Mouse (Mus musculus) 3134 (cell line): ENCODE measurements around the gene Gm49711.
"Not testable (repeated sequence)": the region's sequence is repeated elsewhere in the genome, so short reads cannot be mapped to it uniquely, and the experiment has no call there.

Experiments used
- DNase-seq: peaks from one replicate; pipeline ENCODE4 v3.0.0-alpha.2; 2011; ENCODE audit warnings: low spot score; ENCODE audit not compliant: insufficient read length; ENCODE audit errors: extremely low read depth

The Gm49711 gene

DNA sequence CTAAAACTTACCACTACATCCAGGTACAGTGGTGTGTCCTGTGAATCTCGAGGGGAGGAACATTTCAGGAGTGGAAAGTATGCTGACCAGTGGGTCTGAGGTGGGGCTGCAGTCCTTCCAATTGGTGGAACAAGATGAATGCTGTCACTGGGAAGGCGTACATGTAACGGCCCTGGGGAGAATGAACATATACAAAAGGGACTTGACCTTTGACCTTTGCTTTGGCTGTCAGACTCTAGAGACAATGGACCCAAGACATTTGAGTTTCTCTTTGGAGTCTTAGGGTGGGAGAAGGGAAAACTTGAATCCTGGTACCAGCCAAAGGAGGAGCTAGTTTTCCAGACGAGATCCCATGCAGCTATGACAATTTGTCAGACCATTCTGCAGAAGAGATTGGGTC lies 104.2 kb downstream of the Gm49711 start:
- DNase-seq: no peak

DNA sequence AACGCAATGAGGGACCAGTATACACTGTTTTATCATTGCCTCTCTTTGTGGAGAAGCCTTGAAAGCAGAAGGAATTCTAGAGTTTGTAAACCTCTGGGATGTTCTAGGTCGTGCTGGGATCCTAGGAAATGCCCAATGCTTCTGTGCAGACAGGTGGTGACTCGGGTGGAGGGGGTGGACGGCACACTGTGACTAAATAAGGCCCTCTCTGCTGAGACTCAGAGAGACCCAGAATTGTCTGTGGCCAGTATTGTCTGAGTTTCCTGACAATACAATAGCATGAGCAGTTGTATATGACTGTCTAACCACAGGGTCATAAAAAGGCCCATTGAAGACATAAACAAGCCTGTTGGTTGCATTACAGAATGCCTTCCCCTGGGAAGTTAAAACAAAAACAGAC lies 105.4 kb downstream of the Gm49711 start:
- DNase-seq: no peak

DNA sequence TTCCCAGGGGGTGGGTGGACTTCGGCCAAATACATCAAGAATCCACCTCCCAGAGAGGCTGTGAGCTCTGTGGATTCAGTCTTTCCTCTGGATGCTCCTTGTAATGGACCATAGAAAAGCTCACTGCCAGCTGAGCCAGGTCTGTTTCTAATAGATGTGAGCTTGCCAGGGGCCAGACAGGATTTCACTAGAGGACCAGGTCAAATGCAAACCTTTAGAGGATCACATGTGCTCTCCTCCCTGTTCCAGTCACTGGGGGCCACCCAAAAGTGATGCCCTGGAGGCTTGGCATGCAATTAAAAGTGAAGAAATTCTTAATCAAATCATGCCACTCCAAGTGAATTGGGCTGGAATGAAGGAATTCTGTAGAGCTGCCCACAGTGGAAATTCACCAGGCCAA lies 117.9 kb downstream of the Gm49711 start:
- DNase-seq: no peak

DNA sequence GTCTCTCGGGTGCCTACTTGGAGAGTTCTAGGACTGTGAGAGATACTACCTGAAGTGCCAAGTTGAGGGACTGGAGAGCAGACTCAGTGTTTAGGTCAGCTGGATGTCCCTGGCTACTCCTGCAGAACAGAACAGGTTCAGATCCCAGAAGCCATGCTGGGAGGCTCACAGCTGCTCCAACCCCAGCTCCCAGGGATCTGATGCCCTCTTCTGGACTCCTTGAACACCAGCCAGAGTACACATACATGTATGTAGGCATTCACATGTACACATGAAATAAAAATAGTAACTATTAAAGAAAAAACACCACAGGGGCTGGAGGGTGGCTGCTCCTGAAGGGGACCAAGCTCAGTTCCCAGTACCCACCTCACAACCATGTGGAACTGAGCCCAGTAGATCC lies 119.6 kb downstream of the Gm49711 start:
- no peak for DNase-seq

DNA sequence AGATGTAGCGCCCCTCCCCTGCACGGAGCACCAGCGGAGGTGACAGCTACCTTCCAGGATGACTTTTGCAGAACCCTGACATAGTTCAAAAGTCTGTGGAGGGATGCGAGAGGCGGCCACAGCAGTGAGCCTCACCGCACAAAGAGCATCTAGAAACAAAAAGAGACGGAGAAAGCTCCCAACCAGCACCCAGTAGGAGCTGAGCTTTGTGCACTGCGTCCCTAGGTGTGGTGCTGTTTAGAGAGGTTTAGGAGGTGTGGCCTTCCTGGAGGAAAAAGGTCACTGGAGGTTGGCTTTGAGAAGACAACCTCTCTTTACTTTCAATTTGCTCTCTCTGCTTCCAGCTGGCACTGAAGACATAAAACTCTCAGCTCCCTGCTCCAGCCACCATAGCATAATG lies 121.2 kb downstream of the Gm49711 start:
- no peak for DNase-seq

DNA sequence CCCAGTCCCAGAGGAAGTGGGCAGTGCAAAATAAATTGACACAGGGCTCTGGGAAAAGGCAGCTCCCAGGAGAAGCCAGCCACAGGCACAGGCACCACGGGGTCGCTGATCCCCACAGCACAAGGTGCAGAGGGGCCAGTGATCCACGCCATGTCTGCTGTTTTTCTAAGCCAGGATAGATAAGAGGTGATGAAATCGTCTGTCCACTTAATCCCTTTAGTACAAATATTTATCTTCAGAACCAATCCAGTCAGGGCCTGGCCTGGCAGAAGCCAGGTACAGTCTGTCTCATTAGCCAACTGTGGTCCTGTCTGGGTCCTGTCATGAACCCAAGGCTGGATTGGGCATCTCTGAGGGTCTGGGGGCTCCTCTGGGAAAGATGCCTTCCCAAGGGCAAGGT lies 125.4 kb downstream of the Gm49711 start:
- no peak for DNase-seq

DNA sequence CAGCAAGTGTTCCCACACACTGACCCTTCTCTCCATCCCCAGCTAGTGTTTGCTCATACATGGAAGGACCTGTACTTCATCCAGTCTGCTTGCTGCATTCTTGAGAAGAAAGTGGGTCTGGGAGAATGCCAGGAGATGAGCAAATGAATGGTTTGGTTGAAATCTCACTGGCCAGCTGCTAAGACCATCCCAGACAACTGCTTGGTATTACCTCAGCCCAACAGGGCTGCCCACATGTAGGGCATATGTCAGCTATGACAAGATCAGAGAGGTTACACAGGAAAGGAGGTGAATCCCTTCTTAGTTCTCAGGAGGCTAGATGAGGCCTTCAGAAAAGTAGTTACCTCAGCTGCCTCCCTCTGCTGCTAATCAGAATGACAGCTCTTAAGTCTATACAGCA lies 132.5 kb downstream of the Gm49711 start:
- DNase-seq: no peak

DNA sequence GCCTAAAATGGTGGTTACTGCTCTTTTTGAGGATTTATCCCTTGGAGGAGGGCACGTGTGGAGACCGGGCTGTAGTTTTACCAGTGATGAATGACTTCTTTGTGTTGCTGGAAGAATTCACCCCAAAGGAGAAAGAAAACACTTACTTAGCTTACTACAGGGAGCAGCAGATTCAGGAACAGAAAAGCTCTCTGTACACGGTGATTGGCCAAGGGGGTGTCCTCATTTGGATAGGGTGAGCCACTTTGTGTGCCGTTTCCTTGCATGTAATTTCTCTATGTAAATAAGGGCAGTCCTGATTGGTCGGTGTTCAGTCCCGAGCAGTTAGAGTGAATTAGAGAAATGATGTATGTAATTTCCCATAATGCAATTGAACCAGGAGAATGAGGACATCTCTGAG lies 137.0 kb downstream of the Gm49711 start:
- no peak for DNase-seq

DNA sequence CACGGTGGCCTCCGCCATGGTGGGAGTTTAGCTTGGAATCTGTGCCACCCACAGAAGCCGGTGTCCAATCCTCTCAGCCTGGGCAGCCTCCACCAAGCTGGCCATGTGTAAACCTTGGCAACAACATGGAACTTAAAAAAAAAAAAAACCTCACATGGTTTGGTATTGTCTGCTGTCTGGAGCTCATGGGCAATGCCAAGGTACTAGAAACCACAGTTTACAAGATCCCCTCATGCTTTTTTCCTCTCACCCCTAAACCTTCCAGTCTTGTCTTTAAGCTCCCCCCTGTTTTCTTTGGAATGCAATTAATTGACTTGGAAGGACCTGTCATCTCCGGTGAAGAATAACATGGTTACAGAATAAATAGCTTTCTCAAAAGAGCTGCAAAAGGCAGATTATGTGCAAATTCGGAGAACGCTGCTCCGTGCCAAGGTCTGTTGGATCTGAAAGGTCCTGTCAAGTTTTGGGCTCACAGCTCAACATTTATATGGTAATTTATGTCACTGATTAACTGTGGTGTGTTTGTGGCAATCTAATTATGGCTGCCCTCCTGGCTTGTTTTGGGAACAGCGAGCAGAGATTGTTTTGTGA lies 138.7 kb downstream of the Gm49711 start:
- DNase-seq: no peak

DNA sequence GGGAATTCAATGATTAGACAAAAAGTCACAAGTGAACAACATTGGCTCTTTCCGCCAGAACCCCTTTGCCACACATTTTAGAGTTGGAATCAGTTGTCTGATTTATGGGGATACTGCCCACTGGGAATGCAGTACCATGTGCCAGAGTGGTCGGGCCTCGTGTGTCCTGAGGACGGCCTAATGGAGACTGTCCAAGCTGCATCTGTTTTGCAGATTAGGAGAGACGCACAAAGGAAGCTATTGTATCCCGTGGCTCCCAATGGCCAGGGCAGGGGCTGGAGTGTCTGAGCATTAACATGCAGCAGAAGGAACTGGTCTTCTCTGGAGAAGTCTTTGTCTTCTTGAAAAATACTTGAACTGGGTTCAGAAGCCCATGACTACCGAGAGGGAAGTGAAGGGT lies 142.5 kb downstream of the Gm49711 start:
- DNase-seq: no peak

DNA sequence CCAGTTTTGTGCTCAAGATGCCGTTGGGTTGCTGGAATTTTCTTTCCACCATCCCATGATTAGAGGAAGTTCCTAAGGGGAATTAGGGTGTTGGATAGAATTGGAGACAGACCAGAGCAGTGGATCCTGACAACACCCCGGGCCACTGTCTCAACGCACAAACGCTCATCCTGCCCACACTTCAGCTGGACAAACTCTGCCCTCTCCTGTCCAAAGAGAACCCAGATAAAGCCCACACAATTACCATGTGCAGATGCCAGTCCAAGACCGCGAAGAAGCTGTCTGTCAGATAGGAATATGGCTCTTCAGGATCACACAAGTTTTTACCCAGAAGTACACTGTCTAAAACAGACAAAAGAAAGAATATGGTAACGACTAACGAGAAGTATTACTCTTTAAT lies 145.5 kb downstream of the Gm49711 start:
- no peak for DNase-seq

DNA sequence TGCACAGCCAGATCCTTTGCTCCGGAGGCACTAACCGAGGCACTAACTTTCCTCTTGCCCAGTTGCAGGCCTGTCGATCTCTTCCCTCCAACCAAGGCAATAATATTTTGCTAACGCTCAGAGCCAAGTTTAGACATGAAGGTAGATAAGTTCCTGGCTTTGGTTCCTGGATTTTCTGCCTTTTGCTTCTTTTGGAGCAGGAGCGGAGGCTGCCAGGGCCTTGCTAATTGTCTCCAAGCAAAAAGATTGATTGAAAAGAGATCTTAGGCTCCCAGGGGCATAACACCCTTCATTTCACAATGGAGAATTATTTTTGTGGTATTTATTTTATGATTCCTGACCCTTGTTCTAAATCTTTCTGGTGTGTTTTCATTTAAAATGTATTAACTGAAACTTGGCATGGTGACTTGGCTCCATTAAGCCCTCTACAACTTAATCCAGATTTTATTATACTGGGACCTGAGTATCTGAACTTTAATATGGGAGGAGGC lies 151.2 kb downstream of the Gm49711 start:
- no peak for DNase-seq

DNA sequence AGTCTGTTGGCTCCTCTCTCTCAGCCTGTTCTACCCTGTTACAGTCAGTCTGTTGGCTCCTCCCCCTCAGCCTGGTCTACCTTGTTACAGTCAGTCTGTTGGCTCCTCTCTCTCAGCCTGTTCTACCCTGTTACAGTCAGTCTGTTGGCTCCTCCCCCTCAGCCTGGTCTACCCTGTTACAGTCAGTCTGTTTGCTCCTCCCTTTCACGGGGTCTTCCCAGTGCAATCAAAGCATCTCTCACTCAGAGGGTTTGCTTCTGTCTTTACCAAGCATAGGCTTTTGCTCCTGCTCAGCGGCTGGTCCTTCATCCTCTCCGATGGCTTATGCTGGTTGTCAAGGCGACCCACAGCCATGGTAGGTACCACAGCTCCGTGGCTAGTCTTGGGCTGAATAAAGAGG lies 152.2 kb downstream of the Gm49711 start:
- DNase-seq: not testable (repeated sequence)

DNA sequence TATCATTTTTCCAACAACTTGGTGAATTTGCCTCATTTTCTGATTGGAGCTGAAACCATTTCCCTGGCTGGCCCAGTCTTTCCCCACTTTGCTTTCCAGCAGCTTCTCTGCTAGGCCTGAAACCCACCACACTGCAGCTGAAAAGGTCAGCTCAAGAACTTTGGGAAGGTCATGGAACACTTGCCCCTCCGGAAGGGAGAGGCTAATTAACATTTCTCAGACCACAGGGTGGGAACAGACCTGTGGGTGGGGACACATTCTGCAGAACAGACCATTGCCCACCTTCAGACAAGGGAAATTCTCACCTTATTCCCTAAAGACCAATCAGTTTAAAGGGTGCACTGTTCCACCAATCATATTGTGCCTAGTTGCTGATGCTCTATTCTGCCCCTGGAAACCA lies 155.8 kb downstream of the Gm49711 start:
- DNase-seq: not testable (repeated sequence)

DNA sequence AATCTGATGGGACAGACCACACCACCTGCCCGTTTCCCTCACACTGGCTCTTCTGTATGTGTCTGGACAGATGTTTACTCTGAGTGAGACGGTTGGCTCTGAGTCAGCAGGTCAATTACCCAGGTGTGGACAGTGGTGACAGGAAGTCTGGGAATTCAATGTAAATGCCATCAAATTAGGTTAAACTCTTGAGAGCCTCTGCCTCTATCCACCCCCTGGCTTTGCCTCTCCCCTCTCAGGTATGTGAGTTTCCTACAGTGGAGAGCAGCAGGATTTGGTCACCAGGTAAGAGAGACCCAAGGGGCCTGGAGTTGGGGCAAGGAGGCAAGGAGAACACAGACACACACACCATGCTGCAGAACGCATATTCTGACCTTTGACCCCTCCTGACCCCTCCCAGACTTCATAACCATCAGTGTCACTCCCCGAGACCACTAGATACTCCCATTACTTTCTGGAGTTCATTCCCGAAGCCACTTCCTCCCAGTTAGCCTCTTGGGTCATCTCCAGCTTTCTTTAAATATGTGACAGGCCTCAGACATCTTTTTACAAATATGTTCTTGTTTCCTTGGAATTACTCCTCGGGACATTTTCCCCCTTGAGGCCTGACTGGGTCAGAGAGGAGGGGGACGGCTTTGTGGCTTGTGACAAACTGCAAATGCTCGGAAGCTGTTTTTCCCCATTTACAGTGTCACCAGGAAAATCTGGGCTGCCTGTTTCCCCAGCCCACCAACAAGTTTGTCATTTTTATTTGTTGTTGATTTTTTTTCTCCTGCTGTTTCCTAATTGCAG lies 157.7 kb downstream of the Gm49711 start:
- DNase-seq: no peak

DNA sequence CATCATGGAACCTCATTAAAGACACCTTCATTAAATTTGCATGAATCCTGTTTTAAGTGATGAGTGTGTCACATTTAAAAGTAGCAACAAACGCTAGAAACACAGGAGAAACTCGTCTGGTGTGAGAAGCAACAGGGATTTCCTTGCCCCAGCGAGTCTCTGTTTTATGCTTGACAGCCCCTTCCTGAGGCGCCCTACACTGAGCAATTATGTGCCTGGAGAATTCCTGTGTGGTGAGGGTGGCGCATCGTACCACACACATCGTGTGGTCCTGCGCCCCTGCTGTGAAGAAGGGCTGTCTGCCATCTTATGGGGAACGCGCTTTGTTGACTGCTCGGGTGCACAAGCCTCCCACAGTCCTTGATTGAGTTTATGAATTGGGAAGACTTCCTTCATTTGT lies 162.6 kb downstream of the Gm49711 start:
- no peak for DNase-seq

DNA sequence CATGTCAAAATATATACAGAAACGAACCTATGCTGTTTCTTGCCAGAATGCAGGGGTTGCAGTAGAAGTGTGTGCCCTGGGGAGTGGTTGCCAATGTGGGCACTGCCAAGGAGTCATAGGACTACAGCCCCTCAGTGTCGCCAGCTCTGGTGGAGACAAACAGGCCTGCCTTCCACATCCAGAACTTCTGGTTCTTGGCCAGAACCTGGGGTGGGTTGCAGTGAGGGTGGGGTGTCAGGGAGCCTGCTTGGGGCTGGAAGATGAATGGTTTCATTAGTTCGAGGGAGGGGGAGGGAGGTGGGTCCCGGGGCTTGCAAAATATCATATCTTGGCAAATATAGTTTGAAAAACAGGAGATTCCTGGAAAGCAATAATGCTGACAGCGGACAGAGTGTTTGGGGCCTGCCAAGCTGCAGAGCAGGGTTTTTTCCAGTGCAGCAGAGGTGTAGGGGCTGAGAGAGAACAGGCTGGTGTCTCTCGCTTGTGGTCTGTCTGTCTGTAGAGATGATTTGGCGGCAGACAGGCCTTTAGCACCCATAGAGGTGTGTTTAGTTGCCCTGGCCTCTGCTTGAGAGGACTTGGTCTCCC lies 170.3 kb downstream of the Gm49711 start:
- DNase-seq: no peak

DNA sequence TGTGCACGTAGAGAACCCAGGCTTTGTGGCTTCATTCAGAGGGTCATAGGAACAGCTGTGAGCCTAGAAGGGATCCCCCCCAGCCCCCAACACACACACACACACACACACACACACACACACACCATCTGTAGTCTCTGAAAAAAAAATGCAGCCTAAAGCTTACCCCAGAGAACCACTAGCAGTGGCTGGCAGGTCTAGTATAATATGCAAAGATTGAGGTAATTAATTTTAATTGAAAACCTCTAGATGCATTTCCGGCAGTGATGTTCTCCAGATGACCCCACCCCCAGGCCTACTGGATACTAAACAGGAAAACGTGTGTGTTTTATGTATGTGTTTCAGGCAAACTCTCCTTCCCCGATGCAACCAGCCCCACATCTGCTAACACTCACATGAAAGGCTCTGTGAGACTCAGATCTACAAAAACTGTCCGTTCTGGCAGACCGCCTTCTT lies 172.4 kb downstream of the Gm49711 start:
- DNase-seq: no peak

DNA sequence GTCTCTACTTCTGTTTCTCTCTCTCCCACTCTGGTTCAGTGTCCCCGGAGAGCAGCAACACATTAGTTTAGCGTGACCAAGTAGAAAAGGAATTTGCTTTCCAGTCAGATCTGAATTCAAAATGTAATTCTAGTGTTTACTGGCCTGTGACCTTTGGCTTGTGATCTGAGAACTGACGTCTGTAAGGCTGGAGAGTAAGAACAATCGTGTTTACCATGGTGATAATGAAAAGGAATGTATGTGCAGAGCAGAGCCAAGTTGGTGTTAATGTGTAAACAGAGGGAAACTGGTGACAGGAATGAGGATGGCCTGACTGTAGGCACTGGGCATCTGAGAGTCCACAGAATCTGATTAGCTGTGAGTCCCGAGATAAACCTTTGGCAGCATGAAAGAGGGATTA lies 176.4 kb downstream of the Gm49711 start:
- DNase-seq: no peak

DNA sequence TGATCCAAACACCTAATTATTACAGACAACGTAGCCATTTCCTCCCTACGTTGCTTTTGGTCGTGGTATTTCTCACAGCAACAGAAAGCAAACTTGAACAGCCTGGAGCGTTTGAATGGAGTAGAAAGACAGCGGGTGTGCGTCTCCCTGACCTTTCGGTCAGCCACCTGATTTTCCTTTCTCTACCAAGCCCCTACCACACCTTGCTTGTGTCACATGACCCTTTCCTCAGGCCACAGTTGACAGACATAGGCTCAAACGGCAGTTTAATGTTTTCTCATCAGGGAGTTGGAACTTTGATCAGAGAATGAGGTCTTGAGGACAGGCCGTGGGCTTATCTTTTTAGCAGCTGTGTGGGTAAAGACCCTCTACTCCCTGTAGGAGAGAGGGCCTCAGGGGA lies 177.1 kb downstream of the Gm49711 start:
- no peak for DNase-seq
